Mouse (Mus musculus) mesoderm, embryonic 11.5 days (tissue): ENCODE measurements at regions not wholly inside any gene's neighbourhood (a gene's known extent, or its start where the extent isn't known, plus 50 kb on each side); places are given as distances from the start of the nearest gene placed in this dataset.
A peak's percentile ranks its signal among the peaks of the same experiment; 100 is the strongest.

ENCODE experiments used
- DNase-seq: peaks from one replicate; pipeline ENCODE4 v3.0.0-alpha.2; 2012; ENCODE audit warnings: low read depth, low spot score

GRCm38 (mm10) chrY:4150031-4150430 lies 378.6 kb downstream of the Gm3376 start:
- peak; percentile 92 for DNase-seq

- DNase-seq: peak; percentile 59
Observed at GRCm38 (mm10) chrY:4150681-4151080, 379.2 kb downstream of the Gm3376 start.

GRCm38 (mm10) chrY:4152998-4153397 lies 381.5 kb downstream of the Gm3376 start:
- DNase-seq: peak; percentile 19

DNA sequence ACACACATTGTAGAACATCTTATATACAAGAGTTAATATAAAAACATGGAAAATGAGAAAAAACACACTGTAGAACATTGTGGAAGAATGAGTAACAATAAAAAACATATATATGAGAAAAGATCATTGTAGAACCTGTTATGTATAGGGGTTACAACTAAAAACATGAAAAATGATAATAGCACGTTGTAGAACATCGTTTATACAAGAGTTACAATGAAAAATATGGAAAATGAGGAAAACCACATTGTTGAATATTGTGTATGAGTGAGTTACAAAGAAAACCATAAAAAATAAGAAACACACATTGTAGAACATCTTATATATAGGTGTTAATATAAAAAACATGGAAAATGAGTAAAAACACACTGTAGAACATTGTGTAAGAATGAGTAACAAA lies 388.9 kb downstream of the Gm3376 start:
- DNase-seq: no peak
